Comparison of ENCODE assay signal across 8 mouse cellular contexts in the genomic region with DNA sequence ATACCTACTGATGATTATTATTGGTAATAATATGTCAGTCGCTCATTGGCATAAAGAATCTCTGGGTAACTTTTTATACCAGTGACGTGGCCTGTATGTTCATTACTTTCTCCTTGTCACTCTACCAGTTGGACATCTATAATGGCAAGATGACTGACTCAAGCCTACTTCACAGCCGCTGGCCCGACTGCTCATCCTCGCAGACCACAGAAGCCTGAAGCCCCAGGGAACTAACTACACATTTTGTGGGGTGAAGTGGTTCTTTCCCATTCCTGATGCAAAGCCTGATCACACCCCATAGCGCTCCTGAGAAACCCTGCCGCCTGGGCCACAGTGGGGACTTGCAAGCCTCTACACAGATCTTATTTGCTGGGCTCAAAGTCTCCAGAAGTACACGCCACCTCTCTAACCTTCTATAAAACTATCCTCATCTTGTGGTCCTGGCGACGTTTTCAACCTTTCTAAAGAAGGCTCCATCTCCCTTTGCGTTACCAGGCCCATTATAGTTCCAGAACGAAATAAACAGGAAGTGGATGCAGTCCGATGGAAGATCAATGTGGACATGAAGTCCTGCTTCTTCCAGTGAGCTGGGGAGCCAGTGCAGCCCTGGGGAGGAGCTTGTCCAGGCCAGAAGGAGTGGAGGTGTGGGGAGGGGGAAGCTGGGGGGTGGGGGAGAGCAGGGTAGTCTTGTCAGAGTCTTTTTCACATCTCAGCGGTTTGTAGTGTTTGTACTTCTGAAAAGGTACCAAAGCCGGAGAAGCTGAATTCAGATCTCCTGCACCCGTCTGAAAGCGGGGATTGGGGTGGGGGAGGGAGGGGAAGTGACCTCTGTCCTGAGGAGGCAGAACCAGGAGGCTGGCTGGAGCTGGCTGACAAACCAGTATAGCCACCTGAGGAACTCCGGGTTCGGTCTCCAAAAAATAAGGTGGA.
DNase-seq lines count a peak whose midpoint lies in the region; ATAC-seq and TF ChIP-seq lines count a peak whose summit lies in the region.

No protein-coding gene starts in this region.

- no peak overlapping the region for H3K4me2 ChIP-seq in kidney, embryonic 14.5 days (replicated peaks; ENCODE audit: low read depth, low read length)
- no peak overlapping the region; the same call in 1 of the 2 replicates for H3K4me2 ChIP-seq in embryonic facial prominence, embryonic 11.5 days (ENCODE audit: low read depth, low read length)
- H3K4me2 ChIP-seq in liver, embryonic 15.5 days, result no peak overlapping the region

- no peak for DNase-seq in kidney, postnatal 10 days
- peak; percentile 47 for DNase-seq in G1E (ENCODE audit: low spot score)
- no peak for DNase-seq in embryonic facial prominence, embryonic 11.5 days (ENCODE audit: low spot score)
- DNase-seq in layer of hippocampus, postnatal 25 days (ENCODE audit: extremely low spot score in 1 of 2, low spot score in 1 of 2), result no peak
- DNase-seq in gastrocnemius, adult 8-10 months (ENCODE audit: low spot score in 2 of 2), result no peak
- DNase-seq in ovary, adult 18-20 months (ENCODE audit: low spot score), result no peak

- WGBS in kidney, embryonic 14.5 days, result 32% methylated on average over 19 of the region's 19 CpGs
- WGBS in embryonic facial prominence, embryonic 11.5 days, result 26% methylated on average over 19 of the region's 19 CpGs
- 42% methylated on average over 19 of the region's 19 CpGs for WGBS in liver, embryonic 15.5 days (ENCODE audit: insufficient replicate concordance)

- ATAC-seq in kidney, embryonic 14.5 days (ENCODE audit: low FRiP score, low TSS enrichment), result no peak
- no peak for ATAC-seq in G1E (ENCODE audit: extremely low read depth, insufficient number of reproducible peaks, low FRiP score, poor library complexity, severe bottlenecking)
- no peak for ATAC-seq in embryonic facial prominence, embryonic 11.5 days (replicated peaks; ENCODE audit: insufficient number of reproducible peaks, low FRiP score, low TSS enrichment, low read depth)
- no peak for ATAC-seq in liver, embryonic 15.5 days (ENCODE audit: insufficient read depth)

- H3K27me3 ChIP-seq in kidney, embryonic 14.5 days (ENCODE audit: control insufficient read depth, insufficient read depth, low read length), result no peaks in the 10 kb centered on the region; the same call in 1 of the 2 replicates
- peaks cover 16% of the 10 kb centered on the region for H3K27me3 ChIP-seq in G1E (ENCODE audit: insufficient read depth, low read length)
- H3K27me3 ChIP-seq in embryonic facial prominence, embryonic 11.5 days (ENCODE audit: control insufficient read depth, insufficient read depth, low read length), result no peaks in the 10 kb centered on the region
- peaks cover 48% of the 10 kb centered on the region for H3K27me3 ChIP-seq in liver, embryonic 15.5 days

- peaks cover 62% of the 10 kb centered on the region for H3K4me1 ChIP-seq in kidney, embryonic 14.5 days (ENCODE audit: control insufficient read depth, insufficient read depth, low read length)
- H3K4me1 ChIP-seq in G1E (ENCODE audit: insufficient read depth, low read depth, low read length), result peaks cover 53% of the 10 kb centered on the region
- H3K4me1 ChIP-seq in embryonic facial prominence, embryonic 11.5 days (ENCODE audit: control insufficient read depth, insufficient read depth, low read length), result peaks cover 20% of the 10 kb centered on the region
- peaks cover 46% of the 10 kb centered on the region for H3K4me1 ChIP-seq in liver, embryonic 15.5 days (replicated peaks)

- no peak overlapping the region for H3K9ac ChIP-seq in kidney, embryonic 14.5 days (ENCODE audit: low read depth, low read length)
- H3K9ac ChIP-seq in embryonic facial prominence, embryonic 11.5 days (replicated peaks; ENCODE audit: low read length), result no peak overlapping the region
- no peak overlapping the region for H3K9ac ChIP-seq in liver, embryonic 15.5 days

- peak overlapping the region; percentile 92 for H3K27ac ChIP-seq in kidney, embryonic 14.5 days (ENCODE audit: low read depth, low read length)
- H3K27ac ChIP-seq in embryonic facial prominence, embryonic 11.5 days (replicated peaks; ENCODE audit: low read depth, low read length), result peak overlapping the region; percentile 78
- H3K27ac ChIP-seq in liver, embryonic 15.5 days (replicated peaks), result 0 out of 2 replicates have a peak overlapping the region, but pooled peaks have one; percentile 24

- H3K4me3 ChIP-seq in kidney, embryonic 14.5 days (ENCODE audit: low read length), result no peak overlapping the region
- H3K4me3 ChIP-seq in G1E (ENCODE audit: low read depth, low read length), result peak overlapping the region; percentile 61
- no peak overlapping the region for H3K4me3 ChIP-seq in embryonic facial prominence, embryonic 11.5 days (ENCODE audit: low read depth, low read length)
- no peak overlapping the region for H3K4me3 ChIP-seq in liver, embryonic 15.5 days (replicated peaks)

- no peaks in the 10 kb centered on the region for H3K36me3 ChIP-seq in kidney, embryonic 14.5 days (ENCODE audit: control insufficient read depth, insufficient read depth, low read length)
- no peaks in the 10 kb centered on the region for H3K36me3 ChIP-seq in G1E (replicated peaks)
- H3K36me3 ChIP-seq in embryonic facial prominence, embryonic 11.5 days (replicated peaks; ENCODE audit: control insufficient read depth, insufficient read depth, low read depth, low read length), result no peaks in the 10 kb centered on the region
- H3K36me3 ChIP-seq in liver, embryonic 15.5 days (replicated peaks), result no peaks in the 10 kb centered on the region

- TF ChIP-seq CTCF in G1E (IDR thresholded peaks at IDR 0.05; ENCODE audit: low read depth, low read length), result no peak

- no peaks in the 10 kb centered on the region for H3K9me3 ChIP-seq in kidney, embryonic 14.5 days (ENCODE audit: control insufficient read depth, low read length)
- H3K9me3 ChIP-seq in G1E (replicated peaks), result no peaks in the 10 kb centered on the region
- H3K9me3 ChIP-seq in embryonic facial prominence, embryonic 11.5 days (replicated peaks; ENCODE audit: control insufficient read depth, low read length), result no peaks in the 10 kb centered on the region
- H3K9me3 ChIP-seq in liver, embryonic 15.5 days (replicated peaks), result no peaks in the 10 kb centered on the region

Comparison
In these comparisons a context has a peak if more than half of its experiments do, and no peak if none do; other contexts are left out.
1. H3K27ac ChIP-seq: peak in every context shown above with its lines; median percentile 92 in kidney, embryonic 14.5 days; 78 in embryonic facial prominence, embryonic 11.5 days; 24 in liver, embryonic 15.5 days.